Mouse (Mus musculus) gastrocnemius, postnatal 25 days (tissue): ENCODE results near the gene Rbfox2. TPM values are rescaled to one million over a fixed set of nuclear protein-coding genes. Genes with fewer than 3 reads are reported as not detected.

ENCODE experiments used
- DNase-seq: peaks from one replicate; pipeline ENCODE4 v3.0.0; 2022
- total RNA-seq, 2 experiments: library from RNA; stranded (reverse); gene quantifications; 1 replicate in 1 of 2; 2 replicates in 1 of 2; pipeline ENCODE4 v1.2.3; 2021

The Rbfox2 gene
- total RNA-seq, 2 experiments from 2014 or later = 63.8 to 81.0 TPM

DNA sequence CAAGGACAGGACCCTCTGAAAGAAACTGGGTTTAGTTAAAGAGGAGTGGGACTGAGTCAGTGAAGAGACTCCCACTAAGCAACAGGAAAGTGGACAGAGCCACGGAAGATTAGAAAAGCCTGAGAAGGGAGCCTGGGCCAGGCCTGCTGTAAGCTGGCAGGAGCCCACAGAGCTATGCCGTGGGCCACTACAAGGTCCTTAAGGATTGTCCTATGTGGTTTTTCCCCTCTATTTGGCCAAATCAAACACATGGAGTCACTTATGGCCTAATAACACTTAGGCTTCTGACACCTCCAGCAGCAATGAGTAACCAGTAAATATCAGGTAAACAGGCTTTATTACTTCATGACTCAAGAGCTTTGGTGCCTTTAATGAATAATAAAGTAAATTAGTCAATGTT lies 31.2 kb downstream of the Rbfox2 start:
- DNase-seq = no peak

DNA sequence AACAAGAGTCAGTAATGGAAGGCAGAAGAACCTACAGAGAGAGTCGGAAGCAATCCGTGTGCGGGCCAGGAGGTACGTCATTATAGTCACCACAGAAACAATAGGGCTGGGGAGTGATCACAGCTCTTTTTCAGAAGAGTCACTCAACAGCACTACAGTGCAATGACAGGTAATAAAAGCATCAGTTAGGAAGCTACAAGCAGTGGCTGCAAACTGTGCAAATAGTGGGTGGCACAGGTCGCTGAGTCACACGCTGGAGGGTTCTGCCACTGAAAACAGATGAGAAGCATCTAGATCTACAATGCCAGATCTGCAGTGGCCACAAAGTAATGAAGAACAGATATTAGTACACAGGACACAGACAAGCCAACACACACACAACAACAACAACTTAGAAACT lies 32.9 kb downstream of the Rbfox2 start:
- no peak for DNase-seq

DNA sequence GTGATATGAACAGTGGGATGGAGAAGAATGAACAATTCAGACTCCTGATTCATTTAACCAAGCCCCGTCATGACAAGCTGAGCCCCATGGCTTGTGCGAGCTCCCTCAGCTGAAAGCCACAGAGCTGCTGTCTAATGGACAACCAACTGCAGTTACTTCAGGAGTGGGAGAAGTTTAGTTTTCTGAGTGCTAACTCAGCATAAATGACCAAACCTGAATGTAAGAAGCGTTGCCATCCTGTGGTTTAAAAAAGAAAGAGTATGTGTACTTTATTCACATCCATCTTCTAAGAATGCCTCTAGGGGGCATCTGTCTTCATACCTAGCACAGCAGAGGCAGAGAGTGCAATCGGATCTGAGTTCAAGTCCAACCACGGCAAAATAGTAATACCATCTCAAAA lies 35.5 kb downstream of the Rbfox2 start:
- no peak for DNase-seq

DNA sequence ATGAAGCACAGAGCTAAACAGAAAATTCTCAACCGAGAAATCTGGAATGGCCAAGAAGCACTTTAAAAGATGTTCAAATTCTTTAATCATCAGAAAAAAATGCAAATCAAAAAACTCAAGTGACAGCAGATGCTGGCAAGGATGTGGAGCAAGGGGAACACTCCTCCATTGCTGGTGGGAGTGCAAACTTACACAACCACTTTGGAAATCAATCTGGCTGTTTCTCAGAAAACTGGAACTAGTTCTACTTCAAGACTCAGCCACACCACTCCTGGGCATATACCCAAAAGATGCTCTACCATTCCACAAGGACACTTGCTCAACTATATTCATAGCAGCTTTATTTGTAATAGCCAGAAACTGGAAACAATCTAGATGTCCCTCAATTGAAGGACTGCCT lies 37.3 kb downstream of the Rbfox2 start:
- DNase-seq = peak; percentile 34

DNA sequence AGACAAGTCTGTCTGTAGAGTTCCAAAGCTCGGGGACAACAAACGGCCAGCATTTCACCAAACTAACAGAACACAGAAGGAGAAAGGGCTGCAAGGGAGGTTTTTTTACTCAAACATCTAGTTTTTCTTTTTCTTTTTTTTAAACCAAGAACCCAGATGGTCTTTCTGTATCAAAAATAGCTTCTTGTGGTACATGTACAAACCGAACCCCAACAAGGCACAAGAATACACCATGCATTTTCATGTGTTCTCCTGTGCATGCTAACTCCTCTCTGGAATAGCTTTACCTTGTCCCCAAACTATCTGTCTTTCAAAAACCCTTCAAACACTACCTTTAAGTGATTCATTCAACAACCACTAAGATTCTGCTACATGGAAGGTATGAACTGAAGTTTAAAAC lies 38.4 kb downstream of the Rbfox2 start:
- no peak for DNase-seq

DNA sequence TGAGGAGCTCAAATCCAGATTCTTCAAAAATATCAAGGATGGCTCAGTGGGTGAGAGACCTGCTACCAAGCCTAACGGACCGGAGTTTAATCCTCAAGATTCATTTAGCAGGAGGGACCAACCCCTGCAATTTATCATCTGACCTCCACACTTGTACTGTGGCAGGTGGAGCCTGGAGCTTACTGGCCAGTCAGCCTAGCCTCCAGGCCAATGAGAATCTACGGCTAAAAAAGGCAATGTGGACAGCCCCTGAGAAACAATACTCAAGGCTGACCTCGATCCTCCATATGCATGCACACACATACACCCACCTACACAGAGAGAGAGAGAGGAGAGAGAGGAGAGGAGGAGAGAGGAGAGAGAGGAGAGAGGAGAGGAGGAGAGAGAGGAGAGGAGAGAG lies 41.5 kb downstream of the Rbfox2 start:
- no peak for DNase-seq

DNA sequence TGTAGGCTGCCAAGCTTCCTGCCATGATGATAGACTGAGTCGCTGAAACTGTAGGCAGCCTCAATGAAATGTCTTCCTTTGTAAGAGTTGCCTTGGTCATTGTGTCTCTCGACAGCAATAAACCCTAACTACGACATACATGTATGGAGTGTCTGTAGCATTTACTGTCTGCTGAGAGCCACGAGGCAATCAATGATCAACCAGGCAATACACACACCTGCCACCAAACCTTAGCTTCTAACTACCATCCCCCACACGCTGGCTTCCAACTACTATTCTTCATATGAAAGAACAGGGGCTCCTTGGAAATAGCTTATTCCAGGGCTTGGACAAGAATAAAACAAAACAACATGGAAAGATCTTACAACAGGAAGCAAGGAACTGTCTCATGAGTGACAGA lies 42.5 kb downstream of the Rbfox2 start:
- DNase-seq = no peak

DNA sequence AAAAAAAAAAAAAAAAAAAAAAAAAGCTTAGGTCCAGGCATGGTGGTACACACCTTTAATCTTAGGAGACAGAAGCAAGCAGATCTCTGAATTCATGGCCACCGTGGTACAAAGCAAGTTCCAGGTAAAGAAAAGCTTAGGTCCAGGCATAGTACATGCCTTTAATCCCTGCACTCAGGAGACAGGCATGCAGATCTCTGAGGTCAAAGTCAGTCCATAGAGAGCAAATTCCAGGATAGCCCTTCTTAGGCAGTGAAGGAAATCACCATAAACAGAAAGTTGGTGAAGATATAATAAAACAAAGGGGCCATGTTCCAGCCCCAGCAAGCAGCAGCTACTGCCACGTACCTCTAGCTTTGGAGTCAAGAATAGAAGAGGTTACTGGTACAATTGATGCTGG lies 44.0 kb downstream of the Rbfox2 start:
- no peak for DNase-seq

DNA sequence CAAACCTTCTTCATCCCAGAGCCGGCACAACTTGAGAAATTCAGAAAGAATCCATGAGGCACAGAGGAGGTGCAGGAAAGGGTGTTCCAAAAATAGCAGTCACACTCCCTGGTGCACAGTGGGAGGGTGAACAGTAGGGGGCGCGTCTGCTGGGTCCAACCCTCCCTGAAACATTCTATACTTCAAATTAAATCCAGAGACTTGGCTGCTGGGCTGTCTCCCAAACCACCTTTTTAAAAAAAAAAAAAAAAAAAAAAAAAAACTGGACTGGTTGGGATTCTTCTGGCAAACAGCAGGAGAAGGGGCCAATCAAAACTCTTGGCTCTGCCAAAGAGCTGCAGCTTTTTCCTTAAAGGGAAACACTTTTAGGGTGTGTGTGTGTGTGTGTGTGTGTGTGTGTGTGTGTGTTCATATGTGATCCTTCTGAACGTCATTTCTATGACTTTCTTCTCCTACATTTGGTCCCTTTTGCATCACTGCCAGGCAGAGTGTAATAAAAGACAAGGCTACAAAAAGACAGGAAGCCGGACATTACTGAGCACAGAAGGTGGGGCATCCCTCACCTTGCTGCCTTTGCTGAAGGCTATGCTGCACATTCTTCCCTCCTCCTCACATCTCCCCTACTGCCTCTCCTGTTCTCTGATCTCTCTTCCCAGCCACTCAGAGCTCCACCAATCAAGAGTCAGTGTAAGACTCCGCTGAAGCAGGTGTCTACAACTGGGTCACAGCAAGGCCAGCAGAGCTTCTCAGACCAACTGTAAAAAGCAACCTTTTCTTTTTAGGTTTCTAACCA lies 49.2 kb downstream of the Rbfox2 start:
- peak; percentile 48 for DNase-seq

DNA sequence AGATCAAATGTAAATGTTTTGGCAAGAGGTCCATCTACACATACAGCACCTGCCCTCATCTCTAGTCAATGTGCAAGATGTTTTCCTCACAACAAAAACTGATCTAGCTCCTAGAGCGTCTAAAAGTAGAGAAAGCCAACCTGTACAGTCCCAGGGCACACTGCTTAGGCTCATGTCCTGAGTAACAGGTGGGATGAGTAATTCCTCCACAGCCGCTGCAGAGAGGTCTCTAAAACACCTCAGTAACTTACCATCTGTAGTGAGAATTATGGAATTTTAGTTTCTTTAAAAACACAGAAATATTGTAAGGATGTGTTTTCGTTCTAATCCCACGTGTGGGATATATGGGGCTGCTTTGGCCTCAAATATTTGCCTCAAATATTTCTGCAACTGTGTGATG lies 50.0 kb downstream of the Rbfox2 start:
- DNase-seq = no peak

DNA sequence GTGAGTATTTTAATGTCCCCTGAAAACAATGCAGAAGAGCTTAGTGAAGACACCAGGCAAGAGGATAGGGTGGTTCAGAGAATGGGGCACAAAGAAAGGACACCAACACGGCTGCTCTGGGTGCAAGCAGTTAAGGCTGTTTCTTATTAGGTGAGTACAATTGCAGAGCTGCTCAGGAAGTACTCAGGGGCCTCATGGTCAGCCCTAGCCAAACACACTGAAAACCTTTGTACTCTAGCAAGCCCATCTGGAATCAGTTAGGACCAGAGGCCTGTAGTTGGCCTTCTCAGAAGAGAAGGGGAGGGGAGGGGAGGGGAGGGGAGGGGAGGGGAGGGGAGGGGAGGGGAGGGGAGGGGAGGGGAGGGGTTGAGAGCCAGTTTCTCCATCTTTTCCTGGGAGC lies 52.2 kb downstream of the Rbfox2 start:
- peak; percentile 30 for DNase-seq

DNA sequence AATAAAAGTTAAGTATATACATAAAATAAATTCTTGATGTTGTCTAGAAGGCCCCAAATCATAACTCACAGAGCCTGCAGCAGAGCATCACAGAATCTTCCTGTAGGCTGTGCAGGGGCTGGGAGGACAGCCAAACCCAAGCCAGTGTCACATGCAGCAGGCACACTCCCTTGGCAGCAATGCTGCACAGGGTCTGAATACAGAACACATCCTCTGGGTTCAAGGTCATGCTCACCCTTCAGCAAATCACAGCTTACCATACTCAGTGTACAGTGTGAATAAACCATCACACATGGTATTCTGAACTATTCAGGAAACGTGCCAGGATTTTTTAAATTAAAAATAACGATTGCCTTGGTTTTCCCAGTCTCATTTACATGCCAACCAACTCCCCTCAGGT lies 52.7 kb downstream of the Rbfox2 start:
- DNase-seq = peak; percentile 37

DNA sequence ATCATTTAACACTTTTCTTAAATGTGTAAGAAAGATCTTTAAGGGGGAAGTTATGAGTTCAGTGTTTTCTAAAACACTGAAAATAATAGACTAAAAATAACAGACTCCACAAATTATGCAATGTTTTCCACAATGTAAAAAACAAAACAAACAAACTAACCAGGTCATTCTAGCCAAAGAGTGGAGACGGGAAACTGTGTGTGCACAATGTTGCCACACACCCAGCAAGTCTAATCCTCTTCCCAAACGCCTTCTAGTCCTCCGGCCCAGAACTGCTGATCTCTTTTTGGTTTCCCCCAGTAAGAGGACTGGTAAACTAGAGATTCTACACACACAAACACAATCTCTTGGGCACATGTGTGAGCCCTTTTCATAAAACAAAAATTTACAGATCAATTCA lies 55.1 kb downstream of the Rbfox2 start:
- DNase-seq = no peak

DNA sequence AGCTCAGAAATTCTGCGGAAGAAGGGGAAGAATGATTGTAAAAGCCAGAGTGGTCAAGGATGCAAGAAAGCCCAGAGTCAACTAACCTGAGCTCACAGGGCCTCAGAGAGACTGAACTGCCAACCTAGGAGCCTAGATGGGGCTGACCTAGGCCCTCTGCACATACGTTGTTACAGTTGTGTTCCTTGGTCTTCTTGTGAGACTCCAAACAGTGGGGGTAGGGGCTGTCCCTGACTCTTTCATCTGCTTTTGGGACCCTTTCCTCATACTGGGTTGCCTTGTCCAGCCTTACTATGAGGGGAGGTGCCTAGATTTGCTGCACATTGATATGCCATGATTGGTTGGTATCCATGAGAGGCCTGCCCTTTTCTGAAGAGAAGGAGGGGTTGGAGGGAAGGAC lies 56.0 kb downstream of the Rbfox2 start:
- DNase-seq = no peak

DNA sequence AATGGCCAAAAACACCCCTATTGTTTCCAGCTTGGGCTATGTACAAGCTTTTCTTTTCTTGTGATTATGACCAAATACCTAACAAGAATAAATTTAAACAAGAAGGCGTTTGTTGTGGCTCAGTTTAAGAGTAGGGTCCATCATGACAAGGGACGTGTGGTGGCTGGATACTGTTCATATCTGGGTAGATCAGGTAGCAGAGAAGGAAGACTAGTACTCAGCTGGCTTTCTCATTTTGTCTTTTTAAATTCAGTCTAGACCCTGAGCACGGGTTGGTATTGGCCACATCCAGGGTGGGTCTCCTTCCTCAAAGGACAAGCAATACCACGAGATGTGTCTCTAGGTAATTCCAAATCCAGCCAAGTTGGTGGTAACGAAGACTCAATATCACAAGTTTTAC lies 57.4 kb downstream of the Rbfox2 start:
- DNase-seq = no peak

DNA sequence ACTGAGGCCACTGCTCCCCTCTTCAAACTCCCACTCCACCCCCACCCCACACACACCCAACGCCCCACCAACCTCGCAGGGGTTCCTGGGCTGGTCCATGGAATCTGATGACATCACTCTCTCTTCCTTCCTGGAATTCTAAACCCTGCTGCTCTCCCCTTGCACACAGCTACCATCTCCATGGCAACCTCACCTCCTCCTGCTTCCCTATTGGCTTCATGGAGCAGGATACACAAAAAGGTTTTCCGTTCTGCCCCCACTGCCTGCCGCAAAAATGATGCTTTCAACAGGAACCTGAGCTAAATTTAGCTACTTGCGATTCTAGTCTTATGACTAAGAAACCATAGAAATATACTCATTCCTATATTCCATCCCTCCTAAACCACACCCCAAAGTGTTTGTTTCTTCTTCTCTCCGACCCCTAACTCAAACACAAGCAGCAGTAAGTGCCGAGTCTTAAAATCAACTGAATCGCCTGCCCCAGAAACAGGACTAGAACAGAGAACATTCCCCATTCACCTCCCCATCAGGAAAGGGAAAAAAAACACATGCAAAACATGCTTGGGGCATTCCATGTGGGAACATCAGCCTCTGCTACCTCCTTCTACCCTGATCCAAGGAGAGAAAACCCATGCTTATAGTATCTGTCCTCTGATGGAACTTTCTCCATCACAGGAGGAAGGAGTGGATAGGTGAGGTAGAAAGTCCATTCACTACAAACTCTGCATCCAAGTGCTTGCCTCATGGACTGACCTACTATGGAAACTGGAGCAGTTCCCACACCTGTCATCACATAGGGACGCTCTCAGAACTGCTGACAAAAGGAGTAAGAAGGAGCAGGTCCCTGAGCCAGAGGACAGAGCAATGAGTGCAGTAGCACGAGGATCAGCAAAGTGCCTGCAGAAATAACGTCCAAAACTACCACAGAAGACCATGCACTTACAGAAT lies 61.1 kb downstream of the Rbfox2 start:
- peak; percentile 41 for DNase-seq

DNA sequence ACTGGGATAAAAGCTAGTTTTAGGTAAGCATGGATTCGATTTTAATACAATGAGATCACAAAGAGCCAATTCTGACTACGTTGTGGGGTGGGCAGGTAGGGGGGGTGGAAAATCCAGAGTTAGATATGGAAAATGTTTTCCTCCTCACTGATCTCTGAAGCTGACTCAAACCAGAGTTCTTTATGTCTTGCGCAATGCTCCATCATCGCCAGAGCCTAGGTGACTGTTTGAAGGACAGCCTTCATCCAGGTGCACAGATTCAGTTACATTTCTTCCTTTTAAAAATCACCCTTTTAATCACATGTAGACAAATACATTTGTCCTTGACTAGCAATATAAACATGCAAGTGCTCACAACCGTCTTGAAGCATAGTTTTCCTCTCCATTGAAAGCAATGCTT lies 62.2 kb downstream of the Rbfox2 start:
- DNase-seq = no peak

DNA sequence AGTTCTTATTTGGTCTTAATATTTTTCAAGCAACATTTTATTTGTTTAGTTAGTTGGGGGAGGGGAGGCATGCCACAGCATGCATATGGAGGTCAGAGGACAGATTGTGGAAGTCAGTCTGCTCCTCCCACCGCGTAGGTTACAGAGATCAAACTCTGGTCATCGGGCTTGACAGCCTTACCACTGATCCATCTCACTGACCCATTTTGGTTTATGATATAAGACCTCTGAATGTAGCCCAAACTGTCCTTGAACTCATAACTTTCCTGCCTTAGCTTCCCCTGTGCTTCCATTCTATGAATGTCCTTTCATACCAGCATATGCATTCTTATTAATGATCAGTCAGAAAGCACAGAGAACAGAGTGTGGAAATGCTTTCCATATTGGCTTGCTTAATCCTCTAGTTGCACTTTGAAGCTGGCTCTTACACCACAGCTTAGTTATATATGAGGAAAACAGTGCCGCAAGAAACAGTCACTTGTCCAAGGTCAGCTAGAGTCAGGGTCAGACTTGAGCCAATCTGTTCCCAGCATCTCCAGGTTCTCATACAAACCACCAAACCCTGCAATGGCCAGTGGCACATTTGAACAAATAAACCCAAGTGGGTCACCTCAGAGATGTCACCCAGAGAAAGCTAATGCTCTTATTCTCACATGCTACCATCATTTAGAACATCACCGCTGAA lies 62.8 kb downstream of the Rbfox2 start:
- DNase-seq = no peak

DNA sequence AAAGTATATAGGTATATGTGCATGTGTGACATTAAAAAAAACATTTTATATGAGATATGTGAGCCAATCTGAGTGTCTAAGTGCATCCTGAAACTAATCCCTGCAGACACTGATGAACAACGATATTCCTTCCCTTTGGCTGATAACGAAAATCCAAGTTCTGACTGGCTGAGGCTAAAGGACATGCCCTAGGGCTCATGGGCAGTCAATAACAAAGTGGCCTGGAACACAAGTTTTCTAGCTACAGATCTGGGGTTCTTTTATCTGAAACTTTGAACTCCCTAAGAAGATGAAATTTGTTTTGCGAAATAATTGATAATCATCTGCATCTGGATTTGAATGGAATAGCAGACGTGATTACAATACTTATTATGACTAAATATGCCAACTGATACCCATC lies 66.2 kb downstream of the Rbfox2 start:
- no peak for DNase-seq

DNA sequence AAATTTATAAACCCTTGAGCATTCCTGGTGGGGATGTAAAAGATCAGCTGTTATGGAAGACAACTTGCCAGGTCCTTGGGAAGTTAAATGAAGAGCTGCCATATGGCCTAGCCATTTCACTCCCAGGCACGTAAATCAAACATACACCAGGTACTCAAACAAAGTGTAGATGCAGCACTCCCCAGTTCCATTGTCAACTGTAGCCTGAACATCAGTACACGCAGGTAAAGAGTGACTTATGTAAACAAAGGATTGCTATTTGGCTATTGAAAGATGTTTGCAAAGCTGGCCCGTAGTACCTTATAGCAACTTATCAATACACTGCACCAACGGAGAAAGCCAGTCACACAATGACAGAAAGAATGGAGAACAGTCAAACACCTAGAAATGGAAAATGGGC lies 67.2 kb downstream of the Rbfox2 start:
- no peak for DNase-seq

DNA sequence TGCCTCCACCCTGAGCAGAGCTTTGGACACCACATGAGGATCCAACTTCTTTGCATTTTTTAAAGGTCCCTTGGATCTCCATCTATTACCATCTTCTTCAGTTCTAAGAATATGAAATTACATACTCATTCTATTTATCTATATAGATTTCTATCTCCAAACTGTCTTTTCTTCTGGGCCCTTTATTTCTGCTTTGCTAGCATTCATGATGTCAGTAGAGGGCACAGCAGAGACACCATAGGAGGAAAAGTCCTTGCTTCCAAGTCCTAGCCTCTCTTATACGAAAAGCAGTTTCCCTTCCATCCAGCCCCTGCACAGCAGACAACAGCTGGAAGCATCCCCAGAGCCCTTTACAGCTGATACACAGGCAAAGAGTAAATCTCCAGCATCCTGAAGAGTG lies 69.1 kb downstream of the Rbfox2 start:
- no peak for DNase-seq

DNA sequence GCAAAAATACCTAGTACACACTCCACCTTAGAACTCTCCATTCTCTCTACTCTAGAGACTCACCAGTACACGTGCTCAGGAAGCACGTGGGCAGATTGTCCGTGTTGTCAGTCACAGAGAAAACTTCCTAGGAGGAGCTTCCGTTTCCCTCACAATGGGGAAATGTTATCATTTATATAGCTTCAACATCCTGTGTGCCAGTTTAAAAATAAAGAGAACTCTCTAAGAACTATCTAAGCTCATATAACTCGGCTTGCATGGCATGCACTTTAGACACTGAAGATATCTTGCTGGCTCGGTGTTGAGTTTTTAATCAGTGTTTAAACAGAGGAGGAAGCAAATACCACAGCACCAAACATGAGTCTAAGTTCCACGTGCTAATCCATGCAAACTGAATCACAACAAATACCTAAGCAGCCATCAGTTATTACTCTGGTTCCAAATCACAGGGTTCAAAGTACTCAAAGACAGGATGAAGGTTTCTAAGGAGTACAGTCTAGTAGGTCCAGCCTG lies 70.7 kb downstream of the Rbfox2 start:
- no peak for DNase-seq

DNA sequence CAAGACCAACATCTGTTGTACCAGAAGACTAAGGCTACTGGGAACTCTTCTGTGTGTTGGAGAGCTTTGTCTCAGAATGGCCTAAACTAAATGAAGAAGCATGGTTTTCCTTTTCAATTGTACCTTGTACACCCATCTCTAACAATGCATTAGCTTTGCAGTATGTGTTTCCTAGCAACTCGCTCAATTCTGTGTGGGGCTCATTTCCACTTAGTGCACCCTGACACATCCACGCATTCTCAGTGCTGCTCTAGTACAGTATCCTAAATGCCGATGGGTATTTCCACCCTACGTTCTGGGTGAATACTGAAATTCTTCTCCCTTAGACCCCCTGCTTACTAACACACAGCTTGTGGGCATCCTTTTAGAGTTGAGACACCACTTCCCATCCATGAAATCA lies 71.3 kb downstream of the Rbfox2 start:
- DNase-seq = no peak
